Mouse (Mus musculus): ENCODE data around the gene Tmem256.

DNA sequence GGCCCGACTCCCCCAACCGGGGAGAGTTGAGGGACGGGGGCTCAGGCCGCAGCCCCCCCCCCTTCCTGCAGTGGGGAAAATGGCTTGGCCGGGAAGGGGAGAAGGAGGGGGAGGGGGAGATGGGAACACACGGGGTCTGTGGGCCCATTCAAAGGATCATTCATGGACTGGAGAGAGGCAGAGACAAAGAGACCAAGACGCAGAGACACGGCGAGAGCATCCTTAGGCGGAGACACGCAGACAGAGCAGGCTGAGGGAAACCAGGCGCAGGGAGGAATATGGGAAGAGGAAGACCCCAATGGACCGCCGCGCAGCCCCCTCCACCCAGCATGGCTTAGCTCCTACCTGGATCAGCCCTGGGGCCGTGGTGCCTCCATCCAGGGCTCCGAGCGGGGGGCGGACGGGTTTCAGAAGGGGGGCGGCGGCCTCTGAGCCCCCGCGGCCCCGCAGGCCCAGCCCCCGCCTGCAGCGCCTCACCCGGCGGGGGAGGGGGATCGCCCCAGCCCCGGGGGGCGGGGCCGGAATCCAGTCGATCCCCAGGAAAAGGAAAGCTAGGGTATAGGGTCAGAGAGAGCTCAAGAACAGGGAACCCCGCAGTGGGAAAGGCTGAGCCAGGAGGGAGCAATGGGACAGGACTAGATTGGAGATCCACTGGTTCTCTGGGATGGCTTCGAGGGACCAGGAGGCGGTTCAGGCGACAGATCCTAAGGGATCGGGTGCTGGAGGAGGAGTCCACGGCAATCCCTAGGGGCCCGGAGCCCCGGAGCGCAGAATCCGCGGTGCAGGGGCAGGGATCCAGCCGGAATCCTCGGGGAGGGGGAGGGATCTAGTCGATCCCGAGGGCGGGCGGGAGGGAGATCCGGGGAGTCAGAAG is 1.4 kb upstream of the Tmem256 start:
- no peak for TF ChIP-seq CTCF (IDR thresholded peaks at IDR 0.05; ENCODE audit: extremely low read depth, insufficient read length, insufficient replicate concordance, low read depth, low read length)
- no peak for TF ChIP-seq POLR2A (IDR thresholded peaks at IDR 0.05; ENCODE audit: low read depth, low read length)

Measured in small intestine, adult 2 months (tissue).